Mouse (Mus musculus) T-helper 2 cell (primary cell): Measurements from ENCODE around the gene Mindy1.

ENCODE experiments used
- in situ Hi-C: fragments of 300-600 bp; cut with MboI, MseI; formaldehyde crosslinking; loops from one replicate; pipeline ENCODE4 v1.15.1; 2025; ENCODE audit warnings: high pct_unique_total_duplicates

The Mindy1 gene

DNA sequence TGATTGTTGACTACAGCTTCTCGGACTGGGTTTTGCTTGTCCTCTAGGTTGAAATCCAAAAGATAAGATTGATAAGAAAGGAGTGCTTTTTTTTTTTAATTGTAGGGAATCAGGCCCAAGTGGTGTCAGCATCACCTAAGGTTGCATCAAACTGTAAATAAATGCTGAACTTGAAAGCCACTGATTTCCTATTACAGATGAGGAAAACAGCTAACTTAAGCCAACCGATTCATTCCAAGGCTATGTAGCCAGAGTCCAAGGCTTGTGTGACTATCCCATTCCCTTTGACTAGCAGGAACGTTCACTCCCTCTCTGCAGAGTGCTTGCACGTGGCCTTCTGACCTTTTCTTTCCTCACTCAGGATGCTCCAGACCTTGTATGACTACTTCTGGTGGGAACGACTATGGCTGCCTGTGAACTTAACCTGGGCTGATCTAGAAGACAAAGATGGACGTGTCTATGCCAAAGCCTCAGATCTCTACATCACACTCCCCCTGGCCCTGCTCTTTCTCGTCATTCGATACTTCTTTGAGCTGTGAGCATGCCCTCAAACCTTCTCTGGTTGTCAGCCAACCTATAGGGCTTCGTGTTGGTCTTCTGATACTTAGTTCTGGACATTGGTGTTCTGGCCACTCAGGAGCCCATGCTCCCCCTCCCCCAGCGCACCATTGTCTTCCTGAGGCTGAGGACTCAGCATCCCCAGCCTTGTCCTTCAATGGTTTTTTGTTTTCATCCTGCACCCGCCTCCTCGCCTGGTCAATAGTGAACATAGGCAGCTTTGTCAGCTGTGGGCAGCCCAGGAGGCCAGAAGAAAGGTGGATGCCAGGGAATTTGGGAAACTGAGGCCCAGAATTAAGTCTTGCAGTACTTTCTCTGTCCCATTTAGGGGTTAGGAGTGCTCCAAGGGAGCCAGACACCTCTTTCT lies 38.8 kb downstream of the Mindy1 start:
- in situ Hi-C loops, result no loop called here

DNA sequence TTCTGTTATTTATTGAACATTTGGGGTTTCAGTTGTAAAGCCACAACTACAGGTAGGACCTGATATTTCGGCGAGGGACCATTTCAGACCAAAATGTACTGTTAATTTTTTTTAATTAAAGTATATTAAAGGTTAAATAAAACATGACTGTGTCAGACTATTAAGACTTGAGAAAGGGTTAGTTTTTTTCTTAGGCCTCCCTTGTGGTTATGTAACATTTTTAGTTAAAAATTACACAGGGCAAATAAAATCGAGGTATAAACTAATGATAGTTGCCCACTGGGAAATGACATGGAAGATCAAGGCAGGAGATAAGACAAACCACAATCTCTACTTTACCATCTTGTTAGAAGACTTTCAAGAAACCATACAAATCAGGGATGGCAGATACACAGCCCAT lies 42.3 kb downstream of the Mindy1 start:
- in situ Hi-C loops, result no loop called here

DNA sequence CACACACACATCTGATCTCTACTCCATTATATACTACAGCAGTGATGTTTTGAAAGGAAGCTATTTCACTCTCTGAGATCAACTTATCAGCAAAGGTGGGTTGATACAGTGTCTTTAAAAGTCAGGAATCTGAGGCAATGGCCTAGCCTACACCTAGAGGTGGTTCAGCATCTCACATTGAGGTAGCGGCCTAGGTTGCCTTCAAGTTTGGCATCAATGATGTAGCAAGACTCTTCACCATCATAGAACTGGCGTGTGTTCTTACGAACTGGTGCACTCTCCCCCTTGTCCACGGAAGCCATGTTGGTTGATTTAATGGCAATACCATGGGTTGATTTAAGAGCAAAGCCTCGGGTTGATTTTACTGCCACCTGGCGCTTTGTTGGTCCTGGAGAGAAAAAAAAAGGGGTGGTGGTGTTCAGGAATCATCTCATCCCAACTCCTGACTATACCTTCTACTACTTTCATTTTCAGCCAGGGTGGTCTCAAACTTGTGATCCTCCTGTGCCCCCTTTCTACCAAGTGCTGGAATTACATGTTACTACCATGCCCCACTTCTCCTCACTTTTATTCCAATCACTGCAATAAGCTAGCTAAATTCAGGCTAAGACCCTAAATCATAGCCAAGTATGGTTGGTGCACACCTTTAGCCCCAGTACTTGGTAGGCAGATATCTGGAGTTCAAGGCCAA lies 43.5 kb downstream of the Mindy1 start:
- in situ Hi-C loops, result no loop called here

DNA sequence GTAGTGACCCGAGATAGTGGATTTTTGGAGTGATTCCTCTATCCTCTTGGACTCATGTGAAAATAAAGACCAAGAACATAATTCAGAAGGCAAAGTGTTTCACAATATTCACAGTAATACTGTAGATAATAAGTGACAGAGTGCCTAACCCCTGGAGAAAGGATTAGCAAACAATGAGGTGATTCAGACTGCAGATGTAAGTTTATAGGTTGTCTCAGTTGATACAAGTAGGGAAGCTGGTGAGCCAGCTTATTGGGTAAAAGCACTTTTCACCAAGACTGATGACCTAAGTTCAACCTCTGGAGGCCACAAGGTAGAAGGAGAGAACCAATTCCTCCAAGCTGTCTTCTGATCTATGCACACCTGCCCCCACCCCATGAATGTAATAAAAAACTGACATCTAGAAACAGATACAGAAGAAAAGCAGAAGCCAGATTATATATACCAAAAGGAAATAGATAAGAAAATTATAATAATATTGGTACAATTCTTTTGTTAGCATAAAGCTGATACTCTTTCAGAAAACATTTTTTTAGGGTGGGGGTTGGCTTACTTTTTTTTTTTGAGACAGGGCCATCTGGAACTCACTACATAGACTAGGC lies 47.8 kb downstream of the Mindy1 start:
- in situ Hi-C loops, result no loop called here

DNA sequence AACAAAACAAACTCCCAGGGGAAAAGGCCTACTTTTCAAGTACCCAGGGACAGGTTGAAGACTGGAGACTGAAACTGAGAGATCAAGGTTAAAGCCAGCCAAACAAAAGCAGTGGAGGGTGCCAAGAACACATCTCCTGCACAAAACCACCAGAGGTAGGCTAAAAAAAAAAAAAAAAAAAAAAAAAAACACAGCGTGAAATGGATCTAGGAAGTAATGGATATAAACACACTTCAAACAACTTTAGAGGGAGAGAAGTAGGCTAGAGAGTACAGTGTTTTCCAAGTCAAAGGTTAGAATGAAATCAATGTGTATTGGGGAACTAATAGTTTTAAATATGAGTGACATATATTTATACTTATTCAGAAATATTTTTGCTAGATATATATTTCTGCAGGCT lies 50.4 kb downstream of the Mindy1 start:
- in situ Hi-C loops, result no loop called here

DNA sequence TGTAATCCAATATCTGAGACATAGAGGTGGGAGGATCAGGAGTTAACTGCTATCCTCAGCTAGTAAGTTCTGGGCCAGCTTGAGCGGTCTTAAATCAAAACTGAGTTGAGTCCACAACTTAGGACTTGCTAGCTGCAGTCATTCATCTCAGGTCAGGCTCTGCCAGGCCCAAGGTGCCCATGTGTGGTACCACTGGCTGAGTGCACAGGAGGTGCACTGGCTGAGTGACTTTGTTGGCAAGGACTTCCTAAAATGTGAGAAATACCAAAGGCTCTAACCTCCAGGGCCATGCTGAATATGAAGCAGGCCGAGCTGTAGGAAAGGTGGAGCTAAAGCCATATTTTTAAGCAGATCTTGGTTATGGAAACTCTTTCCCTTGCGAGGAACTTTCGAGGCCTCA lies 56.2 kb downstream of the Mindy1 start:
- in situ Hi-C loops, result no loop called here

DNA sequence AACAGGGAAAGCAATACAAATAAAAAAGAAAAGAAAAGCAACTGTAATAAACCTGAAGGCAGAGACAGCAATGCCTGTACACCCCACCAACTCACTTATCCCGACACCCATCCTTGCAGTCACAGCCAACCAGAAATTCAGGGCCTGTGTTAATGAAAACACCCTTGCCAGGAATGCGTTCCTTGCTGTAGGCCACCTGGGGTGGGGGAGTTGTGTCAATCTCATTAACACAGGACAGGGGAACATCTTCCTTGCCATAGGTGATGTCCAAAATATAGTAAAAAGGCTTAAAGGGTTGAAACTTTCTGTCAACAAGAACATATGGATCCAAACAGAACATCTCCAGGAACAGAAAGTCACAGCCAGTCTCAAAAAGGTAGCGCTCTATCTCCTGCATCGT lies 57.1 kb downstream of the Mindy1 start:
- in situ Hi-C loops, result no loop called here

DNA sequence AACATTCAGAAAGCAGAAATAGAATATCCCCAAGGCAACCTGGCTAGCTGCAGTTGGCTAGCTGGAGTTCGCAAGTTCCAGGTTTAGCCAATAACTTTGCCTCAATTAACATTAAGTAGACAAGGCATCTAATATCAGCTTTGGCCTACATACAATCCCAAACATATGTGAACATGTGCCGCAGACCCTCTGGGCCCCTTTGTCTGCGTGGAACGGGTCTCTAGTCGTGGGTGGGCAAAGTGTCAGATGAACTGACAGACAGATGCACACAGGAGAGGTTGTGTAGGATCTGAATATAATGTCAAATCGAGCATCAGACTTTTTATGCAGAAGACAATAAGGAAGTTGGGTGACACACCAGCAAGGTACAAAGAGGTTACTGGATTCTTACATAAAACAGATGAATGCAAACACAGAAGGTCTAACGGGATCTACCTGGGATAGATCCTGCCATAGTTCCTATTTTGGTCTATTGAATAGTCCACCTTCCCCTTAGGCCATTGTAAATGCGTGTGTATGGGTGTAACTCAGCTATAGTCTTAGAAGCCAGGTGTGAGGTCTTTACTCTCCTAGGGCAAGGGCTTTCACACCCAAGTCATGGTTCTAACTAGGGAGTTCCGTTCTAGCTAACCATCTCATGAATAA lies 62.3 kb downstream of the Mindy1 start:
- in situ Hi-C loops, result loop anchor here (5.0 kb wide), 2 partner anchors 114 to 499 kb away; no protein-coding TSS in a partner anchor
